Mouse (Mus musculus) splenic B cell, adult 2 months (primary cell): ENCODE measurements around the gene Nos3.

Experiments
- DNase-seq: peaks from one replicate; pipeline ENCODE4 v3.0.0-alpha.2; 2011; ENCODE audit warnings: low read depth, low spot score
- H3K27me3 ChIP-seq: 2 replicates; pipeline ENCODE4 v1.6.1; 2012; ENCODE audit warnings: mild to moderate bottlenecking, low read length, moderate library complexity, mixed read lengths; ENCODE audit not compliant: control insufficient read depth, poor library complexity, insufficient read depth, severe bottlenecking
- H3K36me3 ChIP-seq: 2 replicates; pipeline ENCODE4 v1.6.1; 2012; ENCODE audit warnings: mild to moderate bottlenecking, low read length, moderate library complexity, mixed read lengths; ENCODE audit not compliant: control insufficient read depth, poor library complexity, insufficient read depth, severe bottlenecking

The Nos3 gene

GRCm38 (mm10) chr5:24337366-24337765 lies 27.2 kb upstream of the Nos3 start:
- Histone ChIP-seq H3K36me3 (no peaks in the 10 kb centered on the region), H3K27me3 (no peaks in the 10 kb centered on the region)
- DNase-seq: no peak

GRCm38 (mm10) chr5:24337821-24338220 lies 26.8 kb upstream of the Nos3 start:
- H3K36me3 ChIP-seq: no peaks in the 10 kb centered on the region
- no peaks in the 10 kb centered on the region for H3K27me3 ChIP-seq
- no peak for DNase-seq

GRCm38 (mm10) chr5:24342205-24342963 lies 22.2 kb upstream of the Nos3 start:
- Histone ChIP-seq H3K36me3 (no peaks in the 10 kb centered on the region), H3K27me3 (no peaks in the 10 kb centered on the region)
- DNase-seq: no peak

GRCm38 (mm10) chr5:24342966-24343365 lies 21.6 kb upstream of the Nos3 start:
- DNase-seq: no peak
- H3K36me3 ChIP-seq: no peaks in the 10 kb centered on the region

DNA sequence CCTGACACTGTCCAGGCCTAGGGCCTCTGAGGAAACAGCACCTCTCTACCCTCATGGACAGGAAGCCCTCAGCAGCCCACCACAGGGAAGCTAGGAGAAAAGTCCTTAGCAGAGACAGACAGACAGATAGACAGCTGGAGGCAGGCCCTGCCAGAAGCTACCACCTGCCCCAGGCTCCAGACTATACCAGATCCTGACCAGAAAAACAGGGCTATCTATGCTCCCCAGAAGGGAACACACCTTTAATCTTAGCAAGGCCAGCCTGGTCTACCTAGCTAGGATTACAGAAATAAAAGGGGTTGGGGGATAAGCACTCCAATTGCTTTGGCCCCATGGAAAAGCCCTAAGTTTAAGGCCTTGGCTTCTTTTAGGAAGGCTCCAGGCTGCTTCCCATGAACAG lies 21.2 kb upstream of the Nos3 start:
- H3K27me3 ChIP-seq: no peaks in the 10 kb centered on the region
- H3K36me3 ChIP-seq: no peaks in the 10 kb centered on the region
- DNase-seq: no peak

More at GRCm38 (mm10) chr5:24342966-24343365, 21.6 kb upstream of the Nos3 start:
- no peaks in the 10 kb centered on the region for H3K27me3 ChIP-seq

DNA sequence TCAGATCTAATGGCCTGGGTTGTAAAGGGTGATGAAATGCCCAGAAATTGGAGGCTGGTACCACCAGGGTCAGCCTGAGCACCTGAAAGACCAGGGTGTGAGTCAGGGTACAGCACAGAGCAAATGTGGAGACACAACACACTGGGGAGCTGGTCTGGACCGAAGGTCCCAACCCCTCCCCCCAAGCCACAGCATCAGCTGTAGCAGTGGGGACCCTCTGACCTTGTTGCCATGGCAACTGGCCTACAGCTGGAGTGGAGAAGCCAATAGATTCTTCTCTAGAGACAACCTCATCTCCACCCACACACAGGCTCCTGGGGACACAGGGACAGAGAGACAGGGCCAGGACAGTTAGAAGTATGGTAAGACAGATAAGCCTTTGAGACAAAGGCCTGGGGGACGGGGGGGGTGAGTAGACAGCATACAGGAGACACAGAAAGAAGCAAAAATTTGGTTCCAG lies 20.6 kb upstream of the Nos3 start:
- H3K36me3 ChIP-seq: no peaks in the 10 kb centered on the region
- no peak for DNase-seq
- H3K27me3 ChIP-seq: no peaks in the 10 kb centered on the region

DNA sequence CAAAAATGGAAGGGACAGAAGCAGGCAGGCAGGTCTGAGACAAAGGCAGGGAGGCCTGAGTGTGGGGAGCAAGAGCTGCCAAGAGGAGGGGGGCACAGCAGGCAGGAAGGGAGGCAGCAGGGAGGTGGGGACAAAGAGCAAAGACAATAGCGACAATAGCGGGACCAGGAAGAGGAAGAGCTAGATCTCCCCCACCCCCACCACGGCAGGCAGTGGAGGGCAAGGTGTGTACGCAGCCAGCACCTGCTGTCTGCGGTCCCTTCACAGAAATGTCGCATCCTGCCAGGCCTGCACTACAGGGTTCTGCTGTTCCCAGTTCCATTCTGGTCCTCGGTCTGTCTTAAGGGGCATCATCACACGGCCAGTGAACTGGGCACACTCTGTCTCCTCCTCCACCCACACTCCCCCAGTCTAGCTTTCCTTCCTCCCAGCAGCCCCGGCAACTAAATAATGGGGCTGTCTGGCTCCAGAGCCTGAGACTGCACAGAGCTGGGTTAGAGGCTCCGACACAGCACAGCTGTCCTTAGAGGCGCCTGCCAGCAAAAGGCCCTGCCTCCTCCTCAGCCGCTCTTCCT lies 20.0 kb upstream of the Nos3 start:
- no peak for DNase-seq
- Histone ChIP-seq H3K27me3 (no peaks in the 10 kb centered on the region), H3K36me3 (no peaks in the 10 kb centered on the region)

DNA sequence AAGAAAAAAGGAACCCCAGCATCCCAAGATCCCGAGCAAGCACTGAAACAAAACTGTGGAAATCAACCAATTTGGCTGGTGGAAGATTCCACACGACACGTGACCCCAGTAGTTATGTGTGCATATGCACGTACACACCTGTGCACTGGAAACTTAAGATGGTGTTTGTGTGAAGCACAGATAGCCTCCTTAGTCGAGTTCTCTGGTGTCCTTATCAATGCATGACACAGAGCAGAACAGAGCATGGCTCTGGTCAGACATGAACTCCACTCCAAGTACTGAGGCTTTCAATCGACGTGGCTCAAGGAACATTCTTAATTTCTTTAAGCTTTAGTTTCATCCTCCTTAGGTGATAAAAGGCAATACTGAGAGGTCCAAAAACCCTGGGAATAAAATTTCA lies 18.3 kb upstream of the Nos3 start:
- Histone ChIP-seq H3K36me3 (no peaks in the 10 kb centered on the region), H3K27me3 (no peaks in the 10 kb centered on the region)
- DNase-seq: no peak

- H3K36me3 ChIP-seq: no peaks in the 10 kb centered on the region
- DNase-seq: no peak
- H3K27me3 ChIP-seq: no peaks in the 10 kb centered on the region
Measured at GRCm38 (mm10) chr5:24347186-24347875, 17.3 kb upstream of the Nos3 start.

DNA sequence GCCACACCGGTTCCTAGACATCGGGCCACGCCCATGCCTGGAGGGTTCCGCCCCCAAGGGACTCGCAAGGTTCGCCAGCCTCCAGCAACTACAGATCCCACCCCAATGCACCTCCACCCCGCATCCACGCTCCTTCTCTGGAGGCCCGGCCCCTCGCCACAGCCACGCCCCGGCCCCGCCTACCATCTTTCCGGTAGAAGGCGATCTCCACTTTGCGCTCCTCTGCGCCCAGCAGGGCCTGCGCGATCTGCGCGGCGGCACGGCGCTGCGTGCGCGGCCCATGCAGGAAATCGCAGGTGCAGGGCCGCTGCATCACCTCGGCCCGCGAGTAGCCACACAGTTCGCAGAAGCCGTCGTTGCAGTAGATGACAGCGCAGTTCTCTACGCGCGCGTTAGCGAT lies 16.5 kb upstream of the Nos3 start:
- no peaks in the 10 kb centered on the region for H3K27me3 ChIP-seq
- peak; percentile 64 for DNase-seq

GRCm38 (mm10) chr5:24348546-24348945 lies 16.1 kb upstream of the Nos3 start:
- H3K27me3 ChIP-seq: no peaks in the 10 kb centered on the region
- DNase-seq: peak; percentile 8
- no peaks in the 10 kb centered on the region for H3K36me3 ChIP-seq

More for the DNA sequence above, 16.5 kb upstream of the Nos3 start:
- H3K36me3 ChIP-seq: no peaks in the 10 kb centered on the region

DNA sequence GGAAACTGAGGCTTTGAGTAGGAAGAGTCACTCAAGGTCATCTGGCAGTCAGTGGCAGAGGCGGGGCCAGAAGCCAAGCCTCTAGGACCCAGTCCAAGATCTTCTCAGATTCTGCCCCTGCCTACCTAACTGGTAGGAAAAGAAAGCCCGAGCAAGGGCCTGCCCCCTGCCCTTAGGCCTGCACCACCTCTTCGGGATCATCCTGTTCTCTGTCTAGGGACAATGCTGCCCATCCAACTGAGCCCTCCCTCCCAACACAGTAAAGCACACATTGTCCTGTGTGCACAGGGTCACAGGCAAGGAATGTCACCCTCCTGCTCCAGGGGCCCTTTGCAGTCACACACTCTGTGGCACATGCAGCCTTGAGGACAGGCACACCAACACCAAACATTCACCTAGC lies 14.5 kb upstream of the Nos3 start:
- no peaks in the 10 kb centered on the region for H3K27me3 ChIP-seq
- no peaks in the 10 kb centered on the region for H3K36me3 ChIP-seq
- DNase-seq: no peak

GRCm38 (mm10) chr5:24350531-24351250 lies 13.9 kb upstream of the Nos3 start:
- no peak for DNase-seq
- Histone ChIP-seq H3K36me3 (no peaks in the 10 kb centered on the region), H3K27me3 (no peaks in the 10 kb centered on the region)

- DNase-seq: no peak
- Histone ChIP-seq H3K36me3 (no peaks in the 10 kb centered on the region), H3K27me3 (no peaks in the 10 kb centered on the region)
Measured at GRCm38 (mm10) chr5:24351278-24351677, 13.3 kb upstream of the Nos3 start, which contains the start of gene Kcnh2. Gene Kcnh2, minus strand, starts transcription at chr5:24351604.
